ENCODE assay signal across 8 mouse cellular contexts in genomic region chr10:122096462-122096979, GRCm38 (mm10). TPM values are rescaled to one million over a fixed set of nuclear protein-coding genes. Genes with fewer than 3 reads are reported as not detected.
DNase-seq lines count a peak whose midpoint lies in the region; ATAC-seq lines count a peak whose summit lies in the region.

No protein-coding gene starts in this region.

- DNase-seq in embryo, embryonic 11 days: peak; percentile 81
- DNase-seq in embryo, embryonic 10 days (ENCODE audit: low spot score): no peak
- DNase-seq in retina, adult 2 months (ENCODE audit: low read depth, low spot score): peak; percentile 23
- no peak for DNase-seq in retina, postnatal 1 day
- no peak for DNase-seq in testis, postnatal 14 days (ENCODE audit: low spot score)

- peak overlapping the region; percentile 69 for H3K27ac ChIP-seq in liver, embryonic 15.5 days (replicated peaks)
- H3K27ac ChIP-seq in stomach, embryonic 16.5 days (ENCODE audit: low read length): peak overlapping the region; percentile 93

- H3K27me3 ChIP-seq in liver, embryonic 15.5 days: no peaks in the 10 kb centered on the region
- H3K27me3 ChIP-seq in stomach, embryonic 16.5 days (ENCODE audit: control insufficient read depth, insufficient read depth, low read length): no peaks in the 10 kb centered on the region

- no peaks in the 10 kb centered on the region for H3K9me3 ChIP-seq in liver, embryonic 15.5 days (replicated peaks)
- no peaks in the 10 kb centered on the region for H3K9me3 ChIP-seq in stomach, embryonic 16.5 days (replicated peaks; ENCODE audit: control insufficient read depth, low read length)

- H3K4me2 ChIP-seq in liver, embryonic 15.5 days: peak overlapping the region; percentile 96
- peak overlapping the region; percentile 72 for H3K4me2 ChIP-seq in stomach, embryonic 16.5 days (ENCODE audit: low read depth, low read length)

- ATAC-seq in frontal cortex, adult (ENCODE audit: low TSS enrichment): peak; percentile 66
- ATAC-seq in liver, embryonic 15.5 days (ENCODE audit: insufficient read depth): peak; percentile 68
- ATAC-seq in stomach, embryonic 16.5 days (ENCODE audit: insufficient read depth, low FRiP score): peak; percentile 63

- peak overlapping the region; percentile 66 for H3K9ac ChIP-seq in liver, embryonic 15.5 days
- H3K9ac ChIP-seq in stomach, embryonic 16.5 days (ENCODE audit: low read length): peak overlapping the region; percentile 89

- peaks cover 23% of the 10 kb centered on the region for H3K4me1 ChIP-seq in liver, embryonic 15.5 days (replicated peaks)
- peaks cover 7% of the 10 kb centered on the region for H3K4me1 ChIP-seq in stomach, embryonic 16.5 days (ENCODE audit: control insufficient read depth, insufficient read depth, low read length)

- WGBS in liver, embryonic 15.5 days (ENCODE audit: insufficient replicate concordance): under 1% methylated on average over 48 of the region's 48 CpGs
- WGBS in stomach, embryonic 16.5 days: under 1% methylated on average over 46 of the region's 48 CpGs

- H3K4me3 ChIP-seq in liver, embryonic 15.5 days (replicated peaks): peak overlapping the region; percentile 71
- H3K4me3 ChIP-seq in stomach, embryonic 16.5 days (replicated peaks; ENCODE audit: low read length): peak overlapping the region; percentile 74

- H3K36me3 ChIP-seq in liver, embryonic 15.5 days (replicated peaks): 0 out of 2 replicates have a peak, but pooled peaks cover 3% of the 10 kb centered on the region
- H3K36me3 ChIP-seq in stomach, embryonic 16.5 days (ENCODE audit: control insufficient read depth, insufficient read depth, low read length): no peaks in the 10 kb centered on the region

RNA-seq across cellular contexts. Expression of gene Rxylt1, which starts 0.7 kb away (rescaled TPM):
- polyA plus RNA-seq in liver, embryonic 15.5 days (2015; fragmentation: Nextera tagmentation; extraction: Ambion mirVana): 10.2 and 11.0 TPM in 2 replicates
- polyA plus RNA-seq in stomach, embryonic 16.5 days (2015; fragmentation: Nextera tagmentation; extraction: Ambion mirVana): 40.3 and 44.1 TPM in 2 replicates

RNA-seq across cellular contexts. Expression of gene Srgap1, which starts 49.4 kb away (rescaled TPM):
- polyA plus RNA-seq in liver, embryonic 15.5 days (2015; fragmentation: Nextera tagmentation; extraction: Ambion mirVana): 0.98 and 1.3 TPM in 2 replicates
- polyA plus RNA-seq in stomach, embryonic 16.5 days (2015; fragmentation: Nextera tagmentation; extraction: Ambion mirVana): 5.6 and 6.0 TPM in 2 replicates

Comparison
In these comparisons a context has a peak if more than half of its experiments do, and no peak if none do; other contexts are left out.
1. DNase-seq: peak in embryo, embryonic 11 days (single experiment) and retina, adult 2 months (single experiment); none in embryo, embryonic 10 days (single experiment), retina, postnatal 1 day (single experiment) and testis, postnatal 14 days (single experiment).
2. Peak in every context shown above with its lines, with median percentiles within 50 percentile points of each other: ATAC-seq.